Mouse (Mus musculus): ENCODE measurements at regions not wholly inside any gene's neighbourhood (a gene's known extent, or its start where the extent isn't known, plus 50 kb on each side); places are given as distances from the start of the nearest gene placed in this dataset.

DNA sequence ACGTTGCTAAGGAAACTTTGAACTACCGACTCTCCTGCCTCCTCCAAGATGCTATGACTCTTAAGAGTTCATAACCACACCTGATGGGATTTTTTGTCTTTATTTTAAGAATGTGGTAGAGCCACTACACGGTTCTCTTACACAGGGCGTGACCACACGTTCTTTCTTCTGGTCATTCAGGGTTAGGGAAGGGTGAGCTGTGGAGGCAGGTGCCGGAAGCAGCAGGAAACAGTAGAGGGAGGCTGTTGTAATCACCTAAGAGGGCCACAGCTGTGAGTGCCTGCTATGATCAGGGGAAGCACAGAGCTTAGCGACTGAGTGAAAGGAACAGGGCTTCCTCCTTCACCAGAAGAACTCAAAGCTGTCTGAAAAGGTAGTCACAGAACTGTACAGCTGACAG lies 50.6 kb upstream of the Larp1 start:
- Histone ChIP-seq H3K4me1 (ENCODE audit: control insufficient read depth, insufficient read depth, low read length) (peaks cover under 1% of the 10 kb centered on the region; the same call in 1 of the 2 replicates), H3K4me3 (replicated peaks; ENCODE audit: insufficient read depth, low read depth, low read length) (no peak overlapping the region), H3K27me3 (ENCODE audit: control insufficient read depth, insufficient read depth, low read length) (no peaks in the 10 kb centered on the region), H3K27ac (ENCODE audit: insufficient read depth, low read length) (no peak overlapping the region)
- no peak for TF ChIP-seq POLR2A (IDR thresholded peaks at IDR 0.05; ENCODE audit: borderline replicate concordance, insufficient read depth, low read length)
- no peak for TF ChIP-seq CTCF (IDR thresholded peaks at IDR 0.05; ENCODE audit: borderline replicate concordance, insufficient read depth, low read depth, low read length)
- WGBS: 87% methylated on average over 7 of the region's 7 CpGs
- no peak for DNase-seq

DNA sequence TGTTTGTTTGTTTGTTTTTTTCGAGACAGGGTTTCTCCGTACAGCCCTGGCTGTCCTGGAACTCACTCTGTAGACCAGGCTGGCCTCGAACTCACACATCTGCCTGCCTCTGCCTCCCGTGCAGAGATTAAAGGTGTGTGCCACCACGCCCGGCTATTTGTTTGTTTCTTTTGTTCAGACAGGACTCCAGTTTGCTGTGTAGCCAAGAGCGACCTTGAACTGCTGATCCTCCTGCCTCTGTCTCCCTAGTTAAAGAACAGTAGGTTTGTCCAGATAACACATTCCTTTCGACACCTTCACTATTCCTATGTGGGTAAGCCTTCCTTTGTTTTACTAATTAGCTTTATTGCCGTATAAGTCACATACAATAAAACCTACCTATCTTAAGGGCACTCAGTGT lies 52.0 kb upstream of the Larp1 start:
- H3K27me3 ChIP-seq (ENCODE audit: control insufficient read depth, insufficient read depth, low read length): no peaks in the 10 kb centered on the region
- no peak overlapping the region for H3K4me3 ChIP-seq (replicated peaks; ENCODE audit: insufficient read depth, low read depth, low read length)
- TF ChIP-seq POLR2A (IDR thresholded peaks at IDR 0.05; ENCODE audit: borderline replicate concordance, insufficient read depth, low read length): no peak
- H3K4me1 ChIP-seq (ENCODE audit: control insufficient read depth, insufficient read depth, low read length): no peaks in the 10 kb centered on the region
- 91% methylated on average over 9 of the region's 9 CpGs for WGBS
- DNase-seq: no peak
- H3K27ac ChIP-seq (ENCODE audit: insufficient read depth, low read length): no peak overlapping the region

DNA sequence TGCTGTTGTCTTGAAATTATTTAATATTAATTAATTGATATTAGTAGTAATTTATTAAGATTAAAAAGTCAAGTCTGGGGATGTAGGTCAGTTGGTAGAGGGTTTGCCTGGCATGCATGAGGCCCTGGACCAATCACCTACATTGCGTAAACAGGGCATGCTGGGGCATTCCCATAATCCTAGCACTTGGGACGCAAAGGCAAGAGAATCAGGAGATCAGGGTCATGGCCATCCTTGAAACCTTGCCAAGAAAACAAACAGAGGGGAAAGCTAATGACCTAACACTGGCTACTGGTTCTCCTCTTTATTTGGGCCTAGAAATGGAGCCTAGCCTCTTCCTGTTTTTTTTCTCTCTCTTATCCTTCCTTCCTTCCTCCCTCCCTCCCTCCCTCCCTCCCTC lies 52.8 kb upstream of the Larp1 start:
- Histone ChIP-seq H3K4me1 (ENCODE audit: control insufficient read depth, insufficient read depth, low read length) (no peaks in the 10 kb centered on the region), H3K27ac (ENCODE audit: insufficient read depth, low read length) (no peak overlapping the region), H3K27me3 (ENCODE audit: control insufficient read depth, insufficient read depth, low read length) (no peaks in the 10 kb centered on the region), H3K4me3 (replicated peaks; ENCODE audit: insufficient read depth, low read depth, low read length) (no peak overlapping the region)
- WGBS: 84% methylated on average over 2 of the region's 2 CpGs
- no peak for DNase-seq
- no peak for TF ChIP-seq CTCF (IDR thresholded peaks at IDR 0.05; ENCODE audit: borderline replicate concordance, insufficient read depth, low read depth, low read length)
- no peak for TF ChIP-seq POLR2A (IDR thresholded peaks at IDR 0.05; ENCODE audit: borderline replicate concordance, insufficient read depth, low read length)

DNA sequence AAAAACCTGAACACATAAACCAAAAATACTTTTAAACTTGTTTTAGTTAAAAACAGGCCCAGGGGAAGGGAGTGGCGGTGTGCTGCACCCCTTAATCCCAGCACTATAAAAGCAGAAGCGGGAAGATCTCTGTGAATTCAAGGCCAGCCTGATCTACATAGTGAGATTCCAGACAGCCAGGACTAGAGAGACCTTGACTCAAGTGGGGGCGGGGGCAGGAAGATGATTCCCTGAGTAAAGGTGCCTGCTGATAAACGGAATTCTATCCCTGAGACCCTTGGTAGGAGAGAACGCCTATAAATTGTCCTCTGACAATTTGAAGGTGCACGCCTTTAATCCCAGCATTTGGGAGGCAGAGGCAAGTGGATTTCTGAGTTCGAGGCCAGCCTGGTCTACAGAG lies 53.4 kb upstream of the Larp1 start:
- no peak overlapping the region for H3K27ac ChIP-seq (ENCODE audit: insufficient read depth, low read length)
- 93% methylated on average over 7 of the region's 7 CpGs for WGBS
- H3K27me3 ChIP-seq (ENCODE audit: control insufficient read depth, insufficient read depth, low read length): no peaks in the 10 kb centered on the region
- H3K4me3 ChIP-seq (replicated peaks; ENCODE audit: insufficient read depth, low read depth, low read length): no peak overlapping the region
- no peaks in the 10 kb centered on the region for H3K4me1 ChIP-seq (ENCODE audit: control insufficient read depth, insufficient read depth, low read length)
- TF ChIP-seq POLR2A (IDR thresholded peaks at IDR 0.05; ENCODE audit: borderline replicate concordance, insufficient read depth, low read length) (no peak), CTCF (IDR thresholded peaks at IDR 0.05; ENCODE audit: borderline replicate concordance, insufficient read depth, low read depth, low read length) (no peak)
- no peak for DNase-seq

DNA sequence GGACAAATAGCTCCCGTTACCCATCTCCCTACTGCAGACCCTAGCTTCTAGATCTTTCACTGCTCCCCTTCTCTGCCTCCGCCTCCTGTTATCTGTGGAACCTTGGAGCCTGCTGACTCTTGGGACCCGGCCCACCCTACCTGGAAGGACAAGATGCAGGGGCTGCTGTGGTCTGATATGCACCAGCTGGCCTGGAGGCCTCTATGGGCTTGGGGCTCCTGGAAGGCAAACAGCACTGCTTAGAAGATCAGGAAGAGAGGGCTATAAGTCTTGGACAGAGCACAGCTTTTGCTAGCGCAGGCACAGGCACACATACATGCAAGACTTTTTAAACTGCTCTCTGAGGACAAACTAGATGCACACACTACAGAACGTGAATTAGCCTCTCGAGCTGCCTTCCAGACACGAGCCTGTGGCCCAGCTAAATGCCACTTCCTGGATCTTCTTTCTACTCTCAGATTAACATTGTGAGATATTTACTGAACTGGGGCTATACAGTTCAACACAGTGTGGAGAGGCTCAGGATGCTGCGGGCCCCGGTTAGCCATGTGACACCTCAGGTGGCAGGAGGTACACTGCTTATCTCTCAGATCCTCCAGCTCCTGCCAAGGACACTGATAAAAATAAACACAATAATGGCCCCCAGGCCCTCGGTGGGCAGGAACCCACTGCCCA lies 54.2 kb upstream of the Larp1 start:
- WGBS: 79% methylated on average over 10 of the region's 10 CpGs
- H3K4me1 ChIP-seq (ENCODE audit: control insufficient read depth, insufficient read depth, low read length): no peaks in the 10 kb centered on the region

DNA sequence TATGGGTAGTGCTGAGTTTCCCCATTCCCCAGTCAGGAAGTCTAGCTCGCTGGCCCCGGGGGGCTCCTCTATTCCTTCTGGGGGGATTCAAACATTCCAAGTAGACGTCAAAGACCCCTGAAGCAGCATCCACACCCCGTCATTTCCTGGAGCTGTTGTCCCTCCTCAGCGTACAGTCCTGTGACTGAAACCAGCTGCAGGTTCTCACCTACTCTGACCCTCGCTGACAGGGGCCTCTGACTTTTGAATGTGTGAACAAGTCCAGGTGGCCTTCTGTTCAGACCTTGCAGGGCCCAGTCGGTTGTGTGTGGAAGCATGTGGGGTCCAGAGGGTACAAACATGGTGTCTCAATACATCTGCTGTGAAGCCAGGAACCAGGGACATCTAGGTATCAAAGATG lies 55.2 kb upstream of the Larp1 start:
- 80% methylated on average over 7 of the region's 7 CpGs for WGBS
- Histone ChIP-seq H3K4me1 (ENCODE audit: control insufficient read depth, insufficient read depth, low read length) (no peaks in the 10 kb centered on the region), H3K27ac (ENCODE audit: insufficient read depth, low read length) (no peak overlapping the region), H3K27me3 (ENCODE audit: control insufficient read depth, insufficient read depth, low read length) (no peaks in the 10 kb centered on the region), H3K4me3 (replicated peaks; ENCODE audit: insufficient read depth, low read depth, low read length) (no peak overlapping the region)
- TF ChIP-seq POLR2A (IDR thresholded peaks at IDR 0.05; ENCODE audit: borderline replicate concordance, insufficient read depth, low read length) (no peak), CTCF (IDR thresholded peaks at IDR 0.05; ENCODE audit: borderline replicate concordance, insufficient read depth, low read depth, low read length) (no peak)
- DNase-seq: no peak

More for the DNA sequence above, 54.2 kb upstream of the Larp1 start:
- TF ChIP-seq CTCF (IDR thresholded peaks at IDR 0.05; ENCODE audit: borderline replicate concordance, insufficient read depth, low read depth, low read length) (no peak), POLR2A (IDR thresholded peaks at IDR 0.05; ENCODE audit: borderline replicate concordance, insufficient read depth, low read length) (no peak)
- DNase-seq: no peak
- no peak overlapping the region for H3K4me3 ChIP-seq (replicated peaks; ENCODE audit: insufficient read depth, low read depth, low read length)
- H3K27ac ChIP-seq (ENCODE audit: insufficient read depth, low read length): no peak overlapping the region
- no peaks in the 10 kb centered on the region for H3K27me3 ChIP-seq (ENCODE audit: control insufficient read depth, insufficient read depth, low read length)

DNA sequence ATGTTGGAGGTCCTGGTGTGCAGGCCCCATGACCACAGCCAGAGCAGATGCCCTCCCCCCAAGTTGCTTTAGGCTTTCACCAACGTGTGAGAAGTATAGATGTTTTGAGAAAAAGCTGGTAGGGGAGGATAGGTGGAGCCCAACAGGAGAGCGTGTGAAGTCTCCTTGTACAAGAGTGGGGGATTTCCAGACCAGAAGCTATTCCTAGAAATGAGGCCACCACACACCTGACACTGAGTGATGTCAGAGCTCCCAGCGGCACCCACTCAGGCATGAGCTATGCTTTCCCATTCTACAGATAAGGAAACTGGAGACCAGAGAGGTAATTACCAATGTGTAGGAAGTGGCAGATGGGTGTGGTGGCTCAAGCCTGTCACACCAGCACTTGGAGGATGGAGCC lies 56.2 kb upstream of the Larp1 start:
- TF ChIP-seq POLR2A (IDR thresholded peaks at IDR 0.05; ENCODE audit: borderline replicate concordance, insufficient read depth, low read length) (no peak), CTCF (IDR thresholded peaks at IDR 0.05; ENCODE audit: borderline replicate concordance, insufficient read depth, low read depth, low read length) (no peak)
- Histone ChIP-seq H3K4me1 (ENCODE audit: control insufficient read depth, insufficient read depth, low read length) (no peaks in the 10 kb centered on the region), H3K27me3 (ENCODE audit: control insufficient read depth, insufficient read depth, low read length) (no peaks in the 10 kb centered on the region), H3K27ac (ENCODE audit: insufficient read depth, low read length) (no peak overlapping the region), H3K4me3 (replicated peaks; ENCODE audit: insufficient read depth, low read depth, low read length) (no peak overlapping the region)
- 75% methylated on average over 3 of the region's 3 CpGs for WGBS
- DNase-seq: no peak

DNA sequence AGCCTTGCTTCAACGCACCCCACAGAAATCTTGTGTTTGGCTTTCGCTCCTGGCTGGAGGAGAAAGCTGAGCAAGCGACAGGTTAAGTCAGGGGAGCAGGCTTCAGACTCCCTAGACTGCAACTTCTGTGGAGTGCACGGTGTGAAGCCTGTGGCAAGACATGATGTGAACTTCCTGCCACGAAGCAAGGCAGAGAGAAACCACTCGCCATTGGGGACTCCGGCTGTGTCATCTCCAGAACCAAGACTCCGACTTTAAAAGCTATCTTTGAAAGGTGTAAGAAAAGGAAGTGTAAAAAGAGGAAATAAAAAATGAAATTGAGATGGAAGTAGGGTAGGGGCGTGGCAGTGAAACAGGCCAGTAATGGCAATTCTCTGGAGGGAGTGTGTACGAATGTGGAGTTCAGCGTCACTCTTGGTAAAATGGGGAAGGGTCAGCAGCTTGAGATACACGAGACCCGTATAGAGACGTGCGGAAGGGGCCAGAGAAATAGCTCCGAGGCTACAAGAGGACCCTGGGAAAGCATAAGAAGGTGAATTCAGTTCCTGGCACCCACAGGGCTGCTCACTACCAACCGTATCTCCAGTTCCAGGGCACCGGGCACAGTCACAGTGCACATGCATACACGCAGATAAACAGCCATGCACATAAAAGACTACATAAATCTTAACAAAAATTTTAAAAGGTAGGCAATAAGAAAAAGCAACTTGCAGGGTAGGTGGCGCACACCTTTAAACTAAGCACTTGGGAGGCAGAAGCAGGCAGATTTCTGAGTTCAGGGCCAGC lies 57.1 kb upstream of the Larp1 start:
- Histone ChIP-seq H3K4me3 (replicated peaks; ENCODE audit: insufficient read depth, low read depth, low read length) (no peak overlapping the region), H3K27ac (ENCODE audit: insufficient read depth, low read length) (no peak overlapping the region), H3K27me3 (ENCODE audit: control insufficient read depth, insufficient read depth, low read length) (no peaks in the 10 kb centered on the region), H3K4me1 (ENCODE audit: control insufficient read depth, insufficient read depth, low read length) (no peaks in the 10 kb centered on the region)
- no peak for DNase-seq
- WGBS: 84% methylated on average over 20 of the region's 20 CpGs
- no peak for TF ChIP-seq POLR2A (IDR thresholded peaks at IDR 0.05; ENCODE audit: borderline replicate concordance, insufficient read depth, low read length)
- TF ChIP-seq CTCF (IDR thresholded peaks at IDR 0.05; ENCODE audit: borderline replicate concordance, insufficient read depth, low read depth, low read length): no peak

Data from cerebellum, adult 2 months (tissue).